ENCODE assay signal across 9 mouse cellular contexts in the genomic region with DNA sequence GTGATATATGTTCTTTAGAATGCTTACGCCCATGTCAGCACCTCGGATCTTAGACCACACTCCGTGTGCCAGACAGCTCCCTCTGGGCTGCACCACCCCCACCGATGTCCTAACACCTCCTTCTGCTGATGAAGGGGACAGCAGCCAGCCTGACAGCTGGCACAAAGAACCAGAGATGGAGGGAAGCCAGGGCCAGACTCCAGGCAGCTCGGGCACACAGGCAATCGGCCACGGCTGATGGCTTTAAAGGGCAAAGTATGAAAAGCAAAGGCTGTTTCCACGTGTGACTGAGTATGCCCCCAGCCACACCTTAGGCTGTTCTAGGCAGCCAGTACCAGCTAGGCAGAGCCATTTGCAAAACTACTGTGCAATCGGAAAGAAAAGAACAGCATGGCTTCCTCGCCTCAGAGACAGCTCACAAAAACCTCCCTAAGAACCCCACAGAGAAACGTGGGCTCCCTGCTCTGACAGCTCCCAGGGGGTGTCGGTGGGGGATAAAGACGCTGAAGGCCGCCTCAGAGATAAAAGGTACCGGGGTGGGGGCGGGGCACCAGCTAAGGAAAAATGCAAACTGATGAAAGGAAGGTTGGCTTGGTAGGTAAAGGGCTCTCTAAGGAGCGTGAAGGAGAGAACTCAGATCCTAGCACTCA. TPM values are rescaled to one million over a fixed set of nuclear protein-coding genes. Genes with fewer than 3 reads are reported as not detected.
DNase-seq lines count a peak whose midpoint lies in the region; ATAC-seq lines count a peak whose summit lies in the region.
"Had no signal": no experiment of that assay in that cellular context is flagged by ENCODE, and none has a peak within 500 bp of the region (broad histone marks: within the 10 kb centered on the region; RNA-seq: fewer than 3 reads in every experiment).

No protein-coding gene starts in this region.

- no peaks in the 10 kb centered on the region for H3K36me3 ChIP-seq in forebrain, embryonic 15.5 days

- H3K4me2 ChIP-seq in forebrain, embryonic 15.5 days (replicated peaks): peak overlapping the region; percentile 32

- H3K9ac ChIP-seq in forebrain, embryonic 15.5 days (replicated peaks): peak overlapping the region; percentile 22

- H3K27me3 ChIP-seq in forebrain, embryonic 15.5 days: no peaks in the 10 kb centered on the region

- H3K4me1 ChIP-seq in forebrain, embryonic 15.5 days: peaks cover 80% of the 10 kb centered on the region

- ATAC-seq in forebrain, embryonic 15.5 days (replicated peaks): peak; percentile 65
- ATAC-seq in megakaryocyte-erythroid progenitor cell, adult 5-6 weeks (replicated peaks; ENCODE audit: low FRiP score, low TSS enrichment, poor library complexity, severe bottlenecking): no peak

- no peak overlapping the region for H3K4me3 ChIP-seq in forebrain, embryonic 15.5 days

- H3K27ac ChIP-seq in forebrain, embryonic 15.5 days (replicated peaks): peak overlapping the region; percentile 86
- H3K27ac ChIP-seq: macrophage had no signal

- 4% methylated on average over 17 of the region's 17 CpGs for WGBS in forebrain, embryonic 15.5 days
- 28% methylated on average over 17 of the region's 17 CpGs for WGBS in large intestine, adult 2 months

- H3K9me3 ChIP-seq in forebrain, embryonic 15.5 days: no peaks in the 10 kb centered on the region

- DNase-seq in ovary, postnatal 36 days (ENCODE audit: low spot score): peak; percentile 61
- no peak for DNase-seq in ovary, postnatal 10 days (ENCODE audit: low spot score)
- DNase-seq in heart, postnatal 4 days: peak; percentile 87
- peak; percentile 37 for DNase-seq in large intestine, adult 2 months (ENCODE audit: low read depth, low spot score)
- DNase-seq in lung, postnatal 4 days: peak; percentile 49 to 67
- DNase-seq in embryo, embryonic 10 days (ENCODE audit: low spot score): no peak

RNA-seq across cellular contexts. Expression of a gene that starts 8.4 kb away (rescaled TPM):
- 52.4 and 54.6 TPM in 2 replicates for polyA plus RNA-seq in forebrain, embryonic 15.5 days (2015; fragmentation: Nextera tagmentation; extraction: Ambion mirVana)
- total RNA-seq in heart, postnatal 4 days (2021): 10 to 100 TPM; 60.5 to 63.4 TPM
- 4.0 and 4.4 TPM in 2 replicates for polyA plus RNA-seq in large intestine, adult 2 months (2012; rRNA removed)
- 0.35 and 1.2 TPM in 2 replicates for total RNA-seq in megakaryocyte-erythroid progenitor cell, adult 5-6 weeks (2014; fragmentation: Nextera tagmentation)
- total RNA-seq in megakaryocyte-erythroid progenitor cell, adult 5-6 weeks (2017): 0.61 and 2.0 TPM in 2 replicates

RNA-seq across cellular contexts. Expression of a gene that starts 8.4 kb away (rescaled TPM):
- 12.9 and 13.7 TPM in 2 replicates for polyA plus RNA-seq in forebrain, embryonic 15.5 days (2015; fragmentation: Nextera tagmentation; extraction: Ambion mirVana)
- total RNA-seq in heart, postnatal 4 days (2021): 1 to 10 TPM in 1 of 2 experiments, under 1 TPM in 1; 0.27 to 1.4 TPM
- polyA plus RNA-seq in large intestine, adult 2 months (2012; rRNA removed): 0.25 and 0.26 TPM in 2 replicates
- 6.4 and 8.6 TPM in 2 replicates for total RNA-seq in megakaryocyte-erythroid progenitor cell, adult 5-6 weeks (2014; fragmentation: Nextera tagmentation)
- total RNA-seq in megakaryocyte-erythroid progenitor cell, adult 5-6 weeks (2017): 4.3 and 13.1 TPM in 2 replicates

RNA-seq across cellular contexts. Expression of a gene that starts 47.7 kb away (rescaled TPM):
- 43.9 and 49.8 TPM in 2 replicates for polyA plus RNA-seq in forebrain, embryonic 15.5 days (2015; fragmentation: Nextera tagmentation; extraction: Ambion mirVana)
- 10 to 100 TPM; 52.1 to 53.2 TPM for total RNA-seq in heart, postnatal 4 days (2021)
- polyA plus RNA-seq in large intestine, adult 2 months (2012; rRNA removed): 33.2 and 42.2 TPM in 2 replicates
- total RNA-seq in megakaryocyte-erythroid progenitor cell, adult 5-6 weeks (2014; fragmentation: Nextera tagmentation): 33.7 and 44.1 TPM in 2 replicates
- 22.6 and 34.2 TPM in 2 replicates for total RNA-seq in megakaryocyte-erythroid progenitor cell, adult 5-6 weeks (2017)

Comparison
In these comparisons a context has a peak if more than half of its experiments do, and no peak if none do; other contexts are left out.
1. DNase-seq: peak in ovary, postnatal 36 days (single experiment), heart, postnatal 4 days (single experiment), large intestine, adult 2 months (single experiment) and lung, postnatal 4 days (2 of 2); none in ovary, postnatal 10 days (single experiment) and embryo, embryonic 10 days (single experiment).
2. RNA of a gene that starts 8.4 kb away (total RNA-seq): 60.5 to 63.4 TPM in heart, postnatal 4 days; 0.35 to 2.0 TPM in megakaryocyte-erythroid progenitor cell, adult 5-6 weeks; every median in the first group is over 10 times any median in the second.